Mouse (Mus musculus) embryonic fibroblast, embryonic 13.5 days (primary cell): ENCODE data around the gene Ccdc191.

Experiments
- CTCF ChIP-seq: IDR thresholded peaks from 2 replicates; pipeline ENCODE4 v1.5.1; 2011; ENCODE audit warnings: mild to moderate bottlenecking, control low read depth, low read length, moderate library complexity, borderline replicate concordance; ENCODE audit not compliant: insufficient read depth
- POLR2A ChIP-seq: IDR thresholded peaks from 2 replicates; pipeline ENCODE4 v1.6.1; 2011; ENCODE audit warnings: low read depth, mild to moderate bottlenecking, control low read depth, low read length, moderate library complexity

- no peak for TF ChIP-seq CTCF
- no peak for TF ChIP-seq POLR2A
Measured at GRCm38 (mm10) chr16:43900571-43900970, 11.0 kb downstream of the Ccdc191 start.
